Mouse (Mus musculus) retina, postnatal 7 days (tissue): ENCODE measurements around the gene Mlst8.
A peak's percentile ranks its signal among the peaks of the same experiment; 100 is the strongest.
"Not testable (repeated sequence)": the region's sequence is repeated elsewhere in the genome, so short reads cannot be mapped to it uniquely, and the experiment has no call there.

Experiments
- DNase-seq: peaks from one replicate; pipeline ENCODE4 v3.0.0-alpha.2; 2012; ENCODE audit warnings: low read depth, low spot score

Mlst8 gene

DNA sequence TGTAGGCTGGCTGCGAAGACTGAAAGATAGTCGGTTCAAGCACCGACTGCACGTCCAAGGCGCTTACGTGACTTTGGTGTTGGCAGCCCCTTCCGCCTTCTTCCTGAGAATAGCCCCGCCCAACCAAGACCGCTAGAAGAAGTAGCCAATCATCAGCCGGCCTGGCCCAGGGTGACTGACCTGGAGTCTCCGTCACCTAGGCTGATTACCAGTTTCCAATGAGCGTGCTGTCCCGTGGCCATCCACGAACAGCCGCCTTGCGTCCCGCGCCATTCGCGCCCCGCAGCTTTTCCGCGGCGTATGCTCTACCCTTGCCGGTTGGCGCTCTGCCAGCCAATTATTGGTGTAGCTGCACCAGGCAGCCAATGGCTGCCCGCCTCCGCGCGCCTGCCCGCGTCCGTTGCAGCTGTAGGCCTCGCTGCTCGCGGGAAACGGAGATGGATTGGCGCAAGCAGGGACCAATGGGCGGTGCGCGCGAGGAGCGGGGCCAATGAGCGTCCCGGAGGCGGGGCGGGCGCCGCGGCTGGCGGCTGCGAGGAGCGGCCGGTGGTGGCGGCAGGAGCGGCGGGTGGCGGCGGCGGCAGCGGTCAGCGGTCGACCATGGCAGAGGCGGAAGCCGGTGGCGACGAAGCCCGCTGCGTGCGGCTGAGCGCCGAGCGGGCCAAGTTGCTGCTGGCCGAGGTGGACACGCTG is 8.8 kb downstream of the Mlst8 start, which contains the start of the genes E4f1 and Pgp:
E4f1 (minus strand) TSS at position 404 of the 693 bp plus-strand sequence.
Pgp (plus strand) TSS at position 483 of the 693 bp plus-strand sequence.
- DNase-seq, result peak; percentile 100

DNA sequence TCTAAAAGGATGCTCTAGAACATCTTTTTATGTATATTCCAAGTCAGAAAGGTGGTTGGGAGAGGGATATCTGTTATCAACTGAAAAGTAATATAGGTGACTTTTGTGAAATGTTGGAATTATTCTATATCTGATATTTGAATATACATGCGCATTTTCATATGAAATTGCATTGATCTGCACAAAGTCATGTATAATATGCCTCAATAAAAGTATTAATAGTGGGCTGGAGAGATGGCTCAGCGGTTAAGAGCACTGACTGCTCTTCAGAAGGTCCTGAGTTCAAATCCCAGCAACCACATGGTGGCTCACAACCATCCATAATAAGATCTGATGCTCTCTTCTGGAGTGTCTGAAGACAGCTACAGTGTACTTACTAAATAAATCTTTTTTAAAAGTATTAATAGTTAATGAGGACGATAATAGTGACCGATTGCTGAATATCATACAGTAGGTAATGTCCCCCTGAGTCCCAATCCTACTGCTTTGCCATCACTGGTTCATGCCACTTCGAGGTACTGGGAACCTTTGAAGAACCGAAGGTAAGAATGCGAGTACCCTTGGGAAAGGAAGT is 9.5 kb downstream of the Mlst8 start:
- no peak for DNase-seq

DNA sequence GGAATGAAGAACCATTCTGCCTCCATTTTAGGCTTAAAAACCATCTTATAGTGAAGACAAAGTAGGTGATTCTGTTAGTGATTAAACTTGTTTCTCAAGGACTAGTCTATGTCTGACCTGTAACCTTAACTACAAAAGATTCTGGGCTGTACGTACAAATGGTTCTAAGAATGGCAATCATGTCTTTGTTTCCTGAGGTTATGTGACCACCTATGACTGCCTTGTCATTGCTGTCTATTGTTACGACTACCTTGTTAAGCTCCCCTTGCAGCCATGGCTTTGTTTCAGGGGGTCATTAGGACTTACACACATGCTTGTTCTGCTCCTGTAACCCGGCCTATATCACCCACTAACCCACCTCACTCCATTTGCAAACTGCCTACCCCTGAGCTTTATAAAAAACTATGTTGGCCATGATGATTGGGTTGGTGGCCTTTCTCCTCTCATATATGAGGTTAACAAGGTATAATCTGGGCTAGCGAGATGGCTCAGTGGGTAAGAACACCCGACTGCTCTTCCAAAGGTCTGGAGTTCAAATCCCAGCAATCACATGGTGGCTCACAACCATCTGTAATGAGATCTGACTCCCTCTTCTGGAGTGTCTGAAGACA is 10.1 kb downstream of the Mlst8 start:
- DNase-seq, result no peak

DNA sequence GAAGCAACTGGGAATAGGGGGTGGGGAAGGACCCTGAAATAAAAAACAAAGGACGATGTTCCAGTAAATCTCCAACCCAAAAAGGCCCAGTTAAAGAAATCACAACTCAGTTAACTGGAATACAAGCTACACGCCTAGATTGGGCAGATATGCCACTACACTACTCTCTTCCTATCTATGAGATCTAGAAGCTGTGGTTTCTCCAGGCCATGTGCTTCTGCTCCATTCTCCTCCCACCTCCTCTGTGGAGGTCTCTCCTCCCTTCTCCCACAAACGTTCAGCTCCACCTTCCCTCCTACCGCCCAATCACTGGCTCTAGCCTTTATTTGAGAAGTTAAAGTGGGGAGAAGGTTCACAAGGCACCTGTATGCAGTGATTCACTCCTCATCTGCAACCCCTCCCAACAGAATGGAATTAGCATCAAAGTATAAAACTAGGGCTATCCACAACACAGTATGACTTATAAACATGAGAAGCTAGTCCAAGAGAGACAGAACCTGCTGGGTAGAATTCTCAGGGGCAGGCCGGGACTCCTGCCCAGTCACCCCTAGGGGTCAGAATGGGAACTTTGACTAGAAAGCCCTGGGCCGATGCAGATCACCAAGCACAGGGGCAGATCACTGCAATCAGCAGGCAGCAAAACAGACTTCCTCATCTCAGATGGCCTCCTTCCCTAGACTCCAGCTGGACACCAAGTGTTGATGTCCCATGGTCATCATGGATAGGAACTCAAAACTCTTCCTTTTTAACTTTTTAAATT is 15.3 kb downstream of the Mlst8 start:
- no peak for DNase-seq

DNA sequence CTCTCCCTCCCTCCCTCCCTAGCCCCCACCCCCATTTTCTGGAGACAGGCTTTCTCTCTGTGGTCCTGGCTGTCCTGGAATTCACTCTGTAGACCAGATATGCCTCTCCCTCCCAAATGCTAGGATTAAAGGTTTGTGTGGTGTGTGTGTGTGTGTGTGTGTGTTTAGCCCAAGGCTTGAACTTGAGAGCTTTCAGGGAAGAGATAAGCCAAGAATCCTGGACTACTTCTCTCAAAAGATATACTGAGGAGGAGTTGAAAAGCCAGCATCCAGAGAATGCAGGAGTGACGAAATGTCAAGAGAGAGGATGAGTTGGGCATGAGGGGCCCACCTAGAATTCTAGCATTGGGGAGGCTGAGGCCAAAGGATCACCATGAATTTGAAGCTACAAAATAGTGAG is 15.9 kb downstream of the Mlst8 start:
- DNase-seq, result no peak

DNA sequence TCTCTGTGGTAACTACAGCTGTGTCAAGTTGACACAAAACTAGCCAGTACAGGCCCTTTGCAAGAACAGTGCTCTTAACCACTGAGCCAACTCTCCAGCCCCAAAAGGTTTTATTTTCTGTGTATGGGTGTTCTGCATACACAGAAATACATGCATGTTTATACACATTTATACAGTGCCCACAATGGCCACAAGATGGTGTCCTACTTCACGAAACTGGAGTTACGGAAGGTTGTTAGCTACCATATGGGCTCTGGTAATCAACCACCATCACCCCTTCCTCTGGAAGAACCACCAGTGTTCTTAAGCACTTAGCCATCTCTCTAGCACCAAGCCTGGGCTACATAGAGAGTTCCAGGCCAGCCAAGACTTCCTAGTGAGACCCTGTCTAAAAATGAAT is 17.3 kb downstream of the Mlst8 start:
- DNase-seq, result no peak

DNA sequence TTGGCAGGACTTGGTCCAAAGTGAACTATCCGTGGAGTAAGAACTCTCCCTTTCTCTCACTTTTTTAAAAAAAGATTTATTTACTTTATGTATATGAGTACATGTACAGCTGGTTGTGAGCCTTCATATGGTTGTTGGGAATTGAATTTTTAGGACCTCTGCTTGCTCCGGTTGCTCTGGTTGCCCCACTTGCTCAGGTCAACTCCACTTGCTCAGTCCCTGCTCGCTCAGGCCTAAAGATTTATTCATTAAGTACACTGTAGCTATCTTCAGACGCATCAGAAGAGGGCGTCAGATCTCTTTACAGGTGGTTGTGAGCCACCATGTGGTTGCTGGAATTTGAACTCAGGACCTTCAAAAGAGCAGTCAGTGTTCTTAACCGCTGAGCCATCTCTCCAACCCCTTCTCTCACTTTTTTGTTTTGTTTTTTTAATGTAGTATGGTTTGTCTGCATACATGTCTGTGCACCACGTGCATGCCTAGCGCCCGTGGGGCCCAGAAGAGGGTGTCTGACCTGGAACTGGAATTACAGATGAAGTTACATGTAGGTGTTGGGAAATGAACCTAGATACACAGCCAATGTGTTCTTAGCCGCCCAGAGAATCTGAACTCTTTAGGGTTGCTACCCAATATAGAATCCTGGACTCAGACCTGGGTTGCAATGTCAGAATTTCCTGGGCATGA is 23.2 kb downstream of the Mlst8 start:
- not testable (repeated sequence) for DNase-seq

DNA sequence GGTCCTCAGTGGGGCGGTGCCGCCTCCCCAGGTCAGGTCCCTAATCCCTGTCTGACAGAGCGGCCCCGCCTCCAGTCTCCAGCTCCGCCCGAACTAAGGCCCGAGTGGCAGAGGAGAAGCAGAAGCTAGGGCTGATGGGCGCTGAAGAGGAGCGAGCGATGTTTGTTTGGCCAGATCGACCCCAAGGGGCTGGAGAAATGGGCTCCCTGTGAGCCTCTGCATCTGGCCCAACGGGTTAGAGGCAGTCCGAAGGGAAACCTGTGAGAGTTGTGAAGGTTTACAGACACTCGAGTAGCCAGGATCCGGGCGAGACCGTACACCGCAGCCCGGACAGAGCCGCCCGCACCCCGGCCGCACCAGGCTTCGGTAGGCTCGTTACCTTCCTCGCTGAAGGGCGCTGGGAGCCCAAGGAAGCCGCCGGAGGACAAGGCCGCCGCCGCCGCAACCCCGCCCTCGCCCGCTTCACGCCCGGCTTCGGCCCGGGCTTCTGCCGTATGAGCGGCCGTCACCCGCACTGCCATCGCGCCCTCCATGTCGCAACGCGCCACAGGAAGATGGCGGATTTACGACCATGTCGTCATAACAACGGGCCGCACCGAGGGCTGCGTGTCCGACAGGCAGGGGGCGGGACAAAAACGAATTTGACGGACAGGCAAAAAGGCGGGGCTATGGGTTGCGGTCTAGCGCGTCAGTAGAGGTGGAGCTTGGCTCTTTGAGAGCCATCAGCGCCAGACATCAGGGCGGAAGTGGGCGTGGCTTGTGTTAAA is 23.9 kb downstream of the Mlst8 start:
- DNase-seq, result peak; percentile 98

DNA sequence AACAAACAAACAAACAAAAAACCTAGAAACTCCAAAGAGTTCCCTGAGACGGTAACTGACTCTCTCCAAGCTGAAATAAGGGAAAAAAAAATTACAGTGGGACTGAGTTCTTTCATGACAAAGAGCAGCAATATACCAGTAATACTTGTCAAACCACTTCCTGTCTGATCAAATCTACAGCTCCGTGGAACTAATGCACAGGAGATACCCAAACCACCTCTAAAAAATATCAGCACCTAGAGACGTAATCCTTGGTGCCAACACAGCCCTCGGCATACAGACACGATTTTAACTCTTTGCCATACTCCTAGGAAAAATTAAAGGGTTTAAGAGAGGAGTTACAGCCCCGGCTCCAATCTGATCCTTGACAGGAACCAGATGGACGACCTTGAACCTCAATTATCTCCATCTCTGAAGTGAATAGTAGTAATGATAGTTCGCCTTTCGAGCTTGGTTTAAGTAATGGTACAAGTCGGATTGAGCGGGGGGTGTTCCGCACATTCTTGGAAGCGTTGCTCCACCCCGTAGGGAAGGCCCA is 24.6 kb downstream of the Mlst8 start:
- no peak for DNase-seq

DNA sequence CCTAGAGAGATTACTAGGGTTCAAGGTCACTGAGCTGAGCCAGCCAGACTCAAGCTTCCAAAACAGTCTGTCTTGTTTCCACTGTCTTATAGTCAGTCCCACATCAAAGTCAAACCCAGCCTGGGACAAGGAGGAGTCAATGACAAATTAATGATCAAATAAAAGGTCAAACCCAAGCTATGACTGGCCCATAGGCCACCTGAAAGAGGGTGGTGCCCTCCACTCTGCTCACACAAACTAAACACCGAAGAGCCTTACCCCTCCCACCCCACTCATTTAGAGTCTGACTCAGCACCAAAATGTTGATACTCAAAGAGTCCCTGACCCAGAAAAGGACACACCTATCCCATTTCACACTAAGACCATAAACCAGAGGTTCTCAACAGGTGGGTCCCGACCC is 25.5 kb downstream of the Mlst8 start:
- no peak for DNase-seq

DNA sequence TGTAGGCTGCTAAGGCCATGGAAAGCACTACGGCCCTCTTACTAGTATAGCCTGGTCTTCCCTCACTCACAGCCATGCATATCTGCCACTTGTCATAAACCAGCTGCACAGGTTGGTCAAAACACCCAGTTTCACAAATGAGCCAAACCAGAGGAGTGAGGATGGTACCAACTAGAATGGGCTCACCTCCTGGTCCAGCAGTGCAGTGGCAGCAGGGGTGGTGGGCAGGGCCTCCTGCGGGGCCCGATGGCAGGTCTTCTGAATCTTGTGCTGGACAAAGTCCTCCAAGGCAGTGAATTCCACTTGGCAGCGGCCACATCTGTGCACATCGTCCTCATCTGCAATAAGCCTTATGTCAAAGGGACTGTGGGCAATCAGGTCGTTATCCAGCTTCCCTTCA is 27.7 kb downstream of the Mlst8 start:
- no peak for DNase-seq

DNA sequence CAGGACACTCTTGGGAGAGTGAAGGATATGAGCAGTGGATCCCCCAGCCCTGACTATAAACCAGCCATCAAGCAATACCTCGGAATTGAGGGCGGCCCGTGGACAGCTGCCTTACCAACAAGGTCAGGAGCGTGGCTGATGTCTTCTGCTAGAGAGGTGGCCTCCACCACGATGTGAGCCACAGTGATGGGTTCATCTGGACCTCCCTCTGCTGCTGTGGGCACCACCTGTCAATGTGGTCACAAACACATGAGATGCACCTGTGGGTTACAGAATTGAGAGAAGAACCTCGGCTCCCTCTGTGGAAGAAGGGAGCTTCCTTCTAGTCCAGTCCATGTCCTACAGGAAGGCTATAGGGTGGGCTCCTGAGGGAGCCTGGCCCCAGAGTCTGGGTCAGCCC is 29.4 kb downstream of the Mlst8 start:
- no peak for DNase-seq

DNA sequence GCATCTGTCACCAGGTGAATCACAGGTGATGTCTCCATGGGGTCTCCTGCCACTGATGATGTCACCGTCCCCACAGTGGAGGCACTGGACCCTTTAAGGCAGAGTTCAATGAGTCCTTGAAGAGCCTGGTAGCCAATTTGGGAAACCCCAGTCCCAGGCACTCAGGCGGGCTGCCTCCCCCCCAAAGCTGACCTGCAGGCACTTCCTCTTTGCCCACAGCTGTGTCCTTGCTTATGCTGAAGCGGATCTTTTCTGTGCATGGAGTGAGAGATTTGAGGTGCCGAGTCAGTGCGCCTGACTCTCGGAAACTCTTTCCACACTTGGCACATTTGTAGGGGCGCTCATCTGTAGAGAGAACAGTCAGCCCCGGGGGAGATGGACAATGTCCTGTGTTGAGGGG is 32.3 kb downstream of the Mlst8 start:
- no peak for DNase-seq

DNA sequence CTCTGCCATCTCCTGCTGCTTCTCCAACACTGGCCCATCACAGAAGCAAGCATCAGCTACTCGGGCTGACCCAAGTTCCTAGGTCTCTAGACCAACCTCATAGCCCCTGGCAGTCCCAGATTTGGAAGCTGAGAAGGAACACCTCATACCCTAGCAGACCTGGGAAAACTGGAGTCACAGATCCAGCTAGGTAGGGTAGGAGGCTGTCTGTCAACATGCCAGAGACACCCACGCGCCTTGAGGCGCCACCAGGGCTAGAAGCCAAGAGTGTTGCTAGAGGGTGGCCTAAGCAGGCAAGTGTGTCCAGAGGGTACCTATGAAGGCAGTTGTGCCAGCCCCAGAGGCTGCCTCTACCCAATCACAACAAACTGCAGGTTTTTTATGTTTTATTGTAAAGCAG is 35.5 kb downstream of the Mlst8 start:
- no peak for DNase-seq

DNA sequence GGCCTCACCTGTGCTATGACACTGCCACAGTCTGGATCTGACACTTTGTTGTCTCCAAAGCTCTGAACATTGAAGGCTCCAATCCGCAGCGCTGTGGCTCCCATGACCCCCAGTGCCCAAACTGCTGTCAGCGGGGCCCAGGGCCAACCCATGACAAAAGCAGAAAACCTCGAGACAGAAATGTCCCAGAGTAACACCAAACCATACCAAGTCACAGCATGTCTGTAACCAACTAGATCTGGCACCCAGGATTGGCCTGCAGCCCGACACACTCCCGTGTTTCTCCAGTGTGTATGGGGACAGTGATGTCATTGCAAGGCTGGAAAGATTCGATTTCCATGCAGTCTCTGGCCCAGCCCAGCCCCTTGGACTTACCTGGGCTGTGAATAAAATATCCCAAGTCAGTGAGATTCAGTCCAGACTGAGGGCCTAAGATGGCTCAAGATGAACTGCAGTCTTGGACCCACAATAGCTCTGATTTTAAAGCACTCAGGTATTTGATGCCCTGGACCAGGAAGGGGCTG is 36.2 kb downstream of the Mlst8 start, which contains the start of gene Dnase1l2:
Dnase1l2 (minus strand) TSS at position 474 of the 524 bp plus-strand sequence.
- no peak for DNase-seq

DNA sequence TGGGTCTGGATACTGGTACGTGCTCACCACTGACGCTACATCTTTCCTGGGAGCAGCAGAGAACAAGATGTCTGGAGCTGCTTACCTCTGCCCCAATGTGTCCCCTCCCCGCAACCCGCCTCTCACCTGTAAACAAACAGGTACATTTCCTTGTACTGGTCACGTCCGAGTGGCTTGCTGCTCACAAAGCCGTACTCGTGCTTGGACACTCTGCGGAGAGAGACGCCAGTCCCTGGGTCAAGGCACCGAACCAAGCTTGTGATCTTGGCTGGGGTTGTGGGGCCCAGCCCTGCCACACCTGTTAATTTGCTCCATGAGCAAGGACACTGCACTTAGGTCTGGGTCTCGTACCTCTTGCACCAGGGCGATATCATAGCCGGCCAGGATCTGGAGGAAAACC is 36.8 kb downstream of the Mlst8 start:
- no peak for DNase-seq

DNA sequence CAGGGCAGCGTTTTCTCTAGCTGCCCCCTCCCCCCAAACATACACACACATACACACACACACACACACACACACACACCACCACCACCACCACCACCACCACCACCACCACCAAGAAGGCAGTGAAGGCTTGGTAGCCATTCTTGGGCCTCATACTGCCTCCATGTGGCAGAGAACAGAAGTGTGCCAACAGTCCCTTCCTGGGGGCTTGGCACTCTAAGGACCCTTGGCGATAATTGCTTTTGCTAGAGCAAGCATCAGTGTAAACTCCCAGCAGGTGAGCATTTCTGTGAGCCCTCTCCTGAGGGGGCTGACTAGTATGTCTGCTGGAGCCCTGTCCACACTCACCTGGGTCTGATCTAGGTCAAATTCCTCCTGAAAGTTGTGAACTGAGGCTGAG is 37.7 kb downstream of the Mlst8 start:
- no peak for DNase-seq

DNA sequence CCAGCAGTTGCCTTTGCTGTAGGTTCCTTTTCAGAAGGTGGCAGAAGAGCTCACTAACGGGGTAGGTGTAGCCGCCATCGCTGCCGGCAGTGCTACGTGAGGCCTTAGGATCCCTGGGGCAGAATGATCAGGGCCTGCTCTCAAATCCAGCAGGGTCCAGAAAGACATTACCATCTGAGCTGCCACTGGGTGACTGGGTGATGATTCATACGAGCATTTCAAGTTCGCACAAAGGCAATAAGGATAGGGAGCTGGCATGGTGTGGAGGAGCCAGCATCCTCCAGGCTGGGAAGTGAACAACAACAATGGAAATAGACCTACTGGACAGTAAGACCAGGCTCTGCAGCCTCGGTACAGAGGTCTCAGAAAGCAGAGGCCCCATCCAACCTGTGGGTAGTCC is 38.5 kb downstream of the Mlst8 start:
- DNase-seq, result no peak

DNA sequence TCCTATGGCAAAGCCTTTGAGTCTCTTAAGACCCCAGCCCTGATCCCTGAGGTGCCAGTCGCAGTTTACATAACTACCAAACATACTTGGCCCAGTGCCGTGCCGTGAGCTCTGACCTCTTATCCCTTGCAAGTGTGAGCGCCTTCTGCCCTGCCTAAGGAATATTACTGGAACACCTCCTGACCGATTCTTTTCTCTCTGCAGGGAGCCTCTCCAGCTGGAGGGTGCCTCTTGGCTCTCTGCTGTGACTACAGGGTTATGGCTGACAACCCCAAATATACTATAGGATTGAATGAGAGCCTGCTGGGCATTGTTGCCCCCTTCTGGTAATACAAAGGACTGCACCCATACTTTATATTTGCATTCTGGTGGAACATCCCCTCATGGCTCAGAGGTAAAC is 41.9 kb downstream of the Mlst8 start:
- peak; percentile 37 for DNase-seq

DNA sequence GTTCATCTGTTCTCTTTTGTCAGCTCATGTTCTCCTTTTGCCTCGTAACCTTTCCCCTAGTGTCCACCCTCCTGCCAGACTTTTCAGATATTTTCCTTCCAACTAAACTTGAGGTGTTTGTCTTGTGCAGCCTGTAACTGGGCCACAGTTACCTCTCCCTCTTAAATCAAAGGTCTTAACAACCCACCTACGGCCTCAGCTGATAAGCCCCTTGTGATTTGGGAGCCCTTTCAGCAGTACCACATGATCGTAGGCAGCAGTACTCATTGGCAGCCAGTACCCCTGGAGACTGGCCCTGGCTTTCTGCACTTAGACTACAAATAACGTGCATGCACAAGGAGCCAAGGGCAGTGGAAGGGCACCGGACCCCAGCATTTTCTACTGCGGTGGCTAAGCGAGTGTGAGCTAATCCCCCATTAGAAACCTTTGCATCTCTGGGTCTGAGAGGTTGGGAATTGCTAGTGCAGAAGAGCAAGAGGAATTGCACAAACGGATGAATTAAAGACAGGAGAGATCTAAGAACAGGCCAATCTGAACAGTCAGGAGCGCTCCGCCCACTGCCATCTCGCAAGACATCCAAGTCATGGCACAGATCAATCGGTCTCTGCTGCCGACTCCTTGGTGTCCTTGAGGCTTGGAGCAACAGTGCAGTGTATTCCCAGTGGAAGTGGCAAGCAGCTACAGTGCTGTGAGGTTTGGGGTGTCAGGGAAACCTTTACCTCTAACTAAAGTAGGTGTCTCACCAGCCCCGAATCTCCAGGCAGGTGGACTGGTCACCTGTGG is 49.5 kb downstream of the Mlst8 start:
- DNase-seq, result no peak
